ENCODE assay signal across 9 mouse cellular contexts in genomic region chr5:33228428-33228827, GRCm38 (mm10). TPM values are rescaled to one million over a fixed set of nuclear protein-coding genes. Genes with fewer than 3 reads are reported as not detected.
DNase-seq lines count a peak whose midpoint lies in the region; ATAC-seq and TF ChIP-seq lines count a peak whose summit lies in the region.
"Had no signal": no experiment of that assay in that cellular context is flagged by ENCODE, and none has a peak within 500 bp of the region (broad histone marks: within the 10 kb centered on the region; RNA-seq: fewer than 3 reads in every experiment).

No protein-coding gene starts in this region.

- no peak overlapping the region for H3K9ac ChIP-seq in hindbrain, embryonic 13.5 days
- no peak overlapping the region for H3K9ac ChIP-seq in hindbrain, embryonic 14.5 days
- H3K9ac ChIP-seq in kidney, postnatal 0 days (ENCODE audit: low read depth, low read length), result no peak overlapping the region
- H3K9ac ChIP-seq: liver, embryonic 14.5 days had no signal

- no peak for ATAC-seq in hindbrain, embryonic 13.5 days (ENCODE audit: low FRiP score)
- no peak; the same call in 1 of the 2 replicates for ATAC-seq in hindbrain, embryonic 14.5 days (ENCODE audit: low FRiP score)
- no peak for ATAC-seq in kidney, postnatal 0 days (replicated peaks; ENCODE audit: low FRiP score, low read depth)
- no peak for ATAC-seq in erythroblast, adult 5-6 weeks (replicated peaks; ENCODE audit: low FRiP score, poor library complexity, severe bottlenecking)

- H3K27me3 ChIP-seq in hindbrain, embryonic 13.5 days, result no peaks in the 10 kb centered on the region
- no peaks in the 10 kb centered on the region for H3K27me3 ChIP-seq in hindbrain, embryonic 14.5 days (ENCODE audit: control insufficient read depth, insufficient read depth, low read length)
- no peaks in the 10 kb centered on the region for H3K27me3 ChIP-seq in kidney, postnatal 0 days (ENCODE audit: insufficient read depth, low read length)

- peak overlapping the region; percentile 20; the same call in 1 of the 2 replicates for H3K27ac ChIP-seq in hindbrain, embryonic 13.5 days
- H3K27ac ChIP-seq in hindbrain, embryonic 14.5 days, result no peak overlapping the region
- peak overlapping the region; percentile 57 for H3K27ac ChIP-seq in kidney, postnatal 0 days
- H3K27ac ChIP-seq: liver, embryonic 14.5 days had no signal

- no peak for TF ChIP-seq CTCF in kidney, postnatal 0 days (IDR thresholded peaks at IDR 0.05; ENCODE audit: low read depth)

- no peak overlapping the region for H3K4me3 ChIP-seq in hindbrain, embryonic 13.5 days
- H3K4me3 ChIP-seq in hindbrain, embryonic 14.5 days (replicated peaks; ENCODE audit: low read length), result no peak overlapping the region
- no peak overlapping the region for H3K4me3 ChIP-seq in kidney, postnatal 0 days (replicated peaks; ENCODE audit: low read depth, low read length)

- no peaks in the 10 kb centered on the region for H3K9me3 ChIP-seq in hindbrain, embryonic 13.5 days
- H3K9me3 ChIP-seq in hindbrain, embryonic 14.5 days (ENCODE audit: control insufficient read depth, low read length), result no peaks in the 10 kb centered on the region
- no peaks in the 10 kb centered on the region for H3K9me3 ChIP-seq in kidney, postnatal 0 days (replicated peaks; ENCODE audit: low read length)

- no peak overlapping the region for H3K4me2 ChIP-seq in hindbrain, embryonic 13.5 days
- no peak overlapping the region for H3K4me2 ChIP-seq in hindbrain, embryonic 14.5 days (replicated peaks)
- no peak overlapping the region for H3K4me2 ChIP-seq in kidney, postnatal 0 days (ENCODE audit: low read length)

- H3K4me1 ChIP-seq in hindbrain, embryonic 13.5 days (replicated peaks), result peaks cover 4% of the 10 kb centered on the region; the same call in 1 of the 2 replicates
- H3K4me1 ChIP-seq in hindbrain, embryonic 14.5 days (replicated peaks; ENCODE audit: control insufficient read depth, insufficient read depth, low read length), result no peaks in the 10 kb centered on the region
- H3K4me1 ChIP-seq in kidney, postnatal 0 days (replicated peaks; ENCODE audit: insufficient read depth, low read length), result peaks cover 9% of the 10 kb centered on the region; the same call in 1 of the 2 replicates

- no peak for DNase-seq in hindbrain, embryonic 14.5 days (ENCODE audit: low spot score)
- DNase-seq in adipocyte (ENCODE audit: low spot score), result peak; percentile 54
- DNase-seq in gastrocnemius, postnatal 14 days, result peak; percentile 74
- no peak for DNase-seq in kidney, postnatal 0 days (ENCODE audit: low spot score)
- DNase-seq in retina, embryonic 14.5 days (ENCODE audit: low spot score), result peak; percentile 62
- no peak for DNase-seq in ovary, adult 18-20 months (ENCODE audit: low spot score)

- intact Hi-C loops in gastrocnemius, postnatal 14 days (cut with DNase I; ENCODE audit: low total_unique reads), result no loop called here

- no peaks in the 10 kb centered on the region for H3K36me3 ChIP-seq in hindbrain, embryonic 13.5 days
- H3K36me3 ChIP-seq in hindbrain, embryonic 14.5 days (replicated peaks; ENCODE audit: control insufficient read depth, insufficient read depth), result no peaks in the 10 kb centered on the region
- no peaks in the 10 kb centered on the region for H3K36me3 ChIP-seq in kidney, postnatal 0 days (ENCODE audit: insufficient read depth, low read length)

- 72% methylated on average over 5 of the region's 5 CpGs for WGBS in hindbrain, embryonic 13.5 days
- WGBS in hindbrain, embryonic 14.5 days, result 56% methylated on average over 5 of the region's 5 CpGs
- WGBS in kidney, postnatal 0 days, result 56% methylated on average over 5 of the region's 5 CpGs

RNA-seq across cellular contexts. Expression of gene Spon2, which starts 10.2 kb away (rescaled TPM):
- 2.8 and 3.0 TPM in 2 replicates for polyA plus RNA-seq in hindbrain, embryonic 13.5 days (2015; fragmentation: Nextera tagmentation; extraction: Ambion mirVana)
- 3.5 and 3.6 TPM in 2 replicates for polyA plus RNA-seq in hindbrain, embryonic 14.5 days (2014; fragmentation: Nextera tagmentation; extraction: Ambion mirVana)
- 10 to 100 TPM in 1 of 2 experiments, 1 to 10 TPM in 1; 3.5 to 12.3 TPM for total RNA-seq in gastrocnemius, postnatal 14 days (2021)
- 6.7 and 7.4 TPM in 2 replicates for polyA plus RNA-seq in kidney, postnatal 0 days (2015; fragmentation: Nextera tagmentation; extraction: Ambion mirVana)
- 4.0 TPM in 1 of 2 replicates, not detected in the other for total RNA-seq in erythroblast, adult 5-6 weeks (2015; ENCODE audit: low replicate concordance)
- 3.0 TPM in 1 of 2 replicates, not detected in the other for total RNA-seq in erythroblast, adult 5-6 weeks (2017; ENCODE audit: low replicate concordance)

RNA-seq across cellular contexts. Expression of gene Ctbp1, which starts 46.4 kb away (rescaled TPM):
- polyA plus RNA-seq in hindbrain, embryonic 13.5 days (2015; fragmentation: Nextera tagmentation; extraction: Ambion mirVana), result 503 and 515 TPM in 2 replicates
- 498 and 540 TPM in 2 replicates for polyA plus RNA-seq in hindbrain, embryonic 14.5 days (2014; fragmentation: Nextera tagmentation; extraction: Ambion mirVana)
- total RNA-seq in gastrocnemius, postnatal 14 days (2021), result 100 to 1,000 TPM; 184 to 200 TPM
- polyA plus RNA-seq in kidney, postnatal 0 days (2015; fragmentation: Nextera tagmentation; extraction: Ambion mirVana), result 252 and 261 TPM in 2 replicates
- total RNA-seq in erythroblast, adult 5-6 weeks (2015; ENCODE audit: low replicate concordance), result 54.0 and 58.3 TPM in 2 replicates
- 55.8 and 90.1 TPM in 2 replicates for total RNA-seq in erythroblast, adult 5-6 weeks (2017; ENCODE audit: low replicate concordance)

Comparison
In these comparisons a context has a peak if more than half of its experiments do, and no peak if none do; other contexts are left out.
1. DNase-seq: peak in adipocyte (single experiment), gastrocnemius, postnatal 14 days (single experiment) and retina, embryonic 14.5 days (single experiment); none in hindbrain, embryonic 14.5 days (single experiment), kidney, postnatal 0 days (single experiment) and ovary, adult 18-20 months (single experiment).